Mouse (Mus musculus) layer of hippocampus, postnatal 36 days (tissue): ENCODE measurements at regions not wholly inside any gene's neighbourhood (a gene's known extent, or its start where the extent isn't known, plus 50 kb on each side); places are given as distances from the start of the nearest gene placed in this dataset.
"Not testable (repeated sequence)": the region's sequence is repeated elsewhere in the genome, so short reads cannot be mapped to it uniquely, and the experiment has no call there.

Source experiments
- DNase-seq, 2 experiments: peaks; one replicate each; pipeline ENCODE4 v3.0.0; 2022

DNA sequence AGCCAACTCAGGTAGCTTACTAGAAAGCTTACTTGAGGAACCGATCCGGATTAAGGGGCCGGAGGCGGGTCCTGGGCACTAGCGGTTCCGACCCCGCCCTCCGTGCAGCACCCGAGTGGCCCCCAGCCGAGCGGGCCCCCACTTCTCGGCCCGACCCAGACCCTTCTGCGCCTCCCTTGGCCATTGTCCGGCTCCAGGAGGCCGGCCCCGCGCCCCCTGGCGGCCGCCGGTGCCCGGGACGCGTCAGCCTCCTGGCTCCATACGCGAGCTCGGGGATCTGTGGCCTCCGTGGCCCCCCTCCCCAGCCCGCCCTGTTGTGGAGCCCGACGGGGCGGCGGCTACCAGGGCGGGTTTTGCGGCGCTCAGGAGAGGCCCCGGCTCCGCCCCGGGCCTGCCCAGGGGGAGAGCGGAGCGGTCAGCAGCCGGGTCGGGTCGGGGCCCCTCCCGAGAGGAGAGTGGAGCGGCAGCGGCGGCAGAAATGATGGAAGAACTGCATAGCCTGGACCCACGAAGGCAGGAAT, 94.3 kb upstream of the Zfp986 start:
- DNase-seq: peak; percentile 0 to 3

DNA sequence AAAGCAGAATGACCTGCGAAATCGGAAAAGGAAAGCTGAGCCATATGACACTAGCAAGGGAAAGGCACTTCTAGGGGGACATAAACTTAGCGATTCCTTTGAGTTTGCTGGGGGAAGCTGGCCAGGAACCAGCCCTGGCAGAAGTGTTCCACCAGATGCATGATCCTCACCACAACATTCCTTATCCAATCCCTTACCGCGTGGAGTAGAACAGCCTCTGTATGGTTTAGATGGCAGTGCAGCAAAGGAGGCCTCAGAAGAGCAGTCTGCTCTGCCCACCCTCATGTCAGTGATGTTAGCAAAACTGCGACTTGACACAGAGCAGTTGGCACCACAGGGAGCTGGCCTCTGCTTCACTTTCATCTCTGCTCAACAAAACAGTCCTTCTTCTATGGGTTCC, 93.7 kb upstream of the Zfp986 start:
- not testable (repeated sequence) for DNase-seq

DNA sequence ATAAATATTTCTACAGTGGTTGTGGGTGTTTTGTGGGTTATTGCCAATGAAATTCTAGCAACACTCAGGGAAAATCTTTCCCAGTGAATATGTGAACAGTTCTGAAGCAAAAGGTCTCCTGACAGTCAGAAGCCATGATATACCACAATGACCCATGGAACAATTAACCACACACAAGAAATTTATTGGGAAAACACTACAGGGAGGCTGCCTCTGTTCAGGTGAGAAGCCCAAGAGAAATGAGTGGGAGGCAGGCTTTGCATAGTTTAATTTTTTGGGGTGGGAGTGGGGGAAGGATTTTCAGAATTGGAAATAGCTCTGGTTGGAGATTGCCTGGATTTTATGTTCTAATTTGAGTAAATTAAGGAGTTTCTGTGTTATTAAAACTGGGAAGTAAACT, 92.1 kb upstream of the Zfp986 start:
- DNase-seq: not testable (repeated sequence)

DNA sequence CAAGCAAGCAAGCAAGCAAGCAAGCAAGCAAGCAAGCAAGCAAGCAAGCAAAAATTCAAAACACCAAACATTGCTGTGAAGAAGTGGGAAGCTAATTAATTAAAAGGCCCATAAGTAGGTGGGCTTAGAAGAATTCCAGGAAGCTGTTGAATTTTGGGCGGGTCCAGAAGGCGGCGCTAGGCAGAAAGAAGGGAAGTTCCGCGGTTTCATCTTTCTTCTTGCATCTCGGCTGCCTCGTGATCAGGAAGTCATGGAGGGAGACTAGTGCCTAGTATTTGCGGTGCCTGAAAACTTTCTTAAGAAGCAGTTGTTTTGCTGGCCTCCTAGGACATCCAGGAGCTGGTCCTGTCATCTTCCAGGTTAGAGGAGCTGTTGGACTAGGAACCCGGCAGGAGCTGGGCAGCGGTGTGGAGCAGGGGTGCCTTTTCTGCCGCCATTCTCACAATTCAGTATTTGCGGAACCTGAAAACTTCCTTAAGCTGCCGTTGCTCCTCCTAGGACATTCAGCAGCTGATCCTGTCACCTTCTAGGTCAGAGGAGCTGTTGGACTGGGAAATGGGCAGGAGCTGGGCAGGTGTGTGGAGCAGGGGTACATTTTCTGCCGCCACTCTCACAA, 87.2 kb upstream of the Zfp986 start:
- DNase-seq: not testable (repeated sequence)

DNA sequence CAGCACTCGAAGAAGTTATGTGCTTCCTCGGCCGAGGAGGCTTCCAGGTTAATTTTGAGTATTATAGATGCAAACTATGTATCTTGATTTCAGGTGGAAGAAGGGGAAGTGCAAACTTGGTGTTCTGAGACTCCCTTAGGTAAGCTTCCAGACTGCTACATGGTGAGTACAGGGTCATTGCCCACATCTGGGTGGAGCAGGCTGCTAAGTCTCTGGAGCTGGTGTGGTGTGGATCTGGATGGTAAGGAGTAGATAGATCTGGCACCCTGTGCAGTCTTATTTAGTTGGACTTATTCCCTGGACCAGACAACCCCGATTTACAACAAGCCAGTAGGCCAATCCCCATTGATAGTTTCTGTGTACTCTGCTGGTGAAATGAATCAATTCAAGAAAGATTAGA, 53.9 kb upstream of the Zfp986 start:
- not testable (repeated sequence) for DNase-seq
